Mouse (Mus musculus) thymus, adult 2 months (tissue): ENCODE results near the gene Sulf2. TPM values are rescaled to one million over a fixed set of nuclear protein-coding genes. Genes with fewer than 3 reads are reported as not detected.

ENCODE experiments used
- DNase-seq: peaks from one replicate; pipeline ENCODE4 v3.0.0; 2021
- H3K27ac ChIP-seq: fragments of 200-500 bp; 2 replicates; pipeline ENCODE4 v1.5.1; 2012; ENCODE audit warnings: low read length, control low read depth; ENCODE audit not compliant: control insufficient read depth, insufficient read depth
- H3K27me3 ChIP-seq: fragments of 200-500 bp; 2 replicates; pipeline ENCODE4 v1.6.1; 2012; ENCODE audit warnings: mild to moderate bottlenecking, low read length, moderate library complexity, mixed read lengths; ENCODE audit not compliant: control insufficient read depth, insufficient read depth
- H3K36me3 ChIP-seq: fragments of 200-500 bp; 2 replicates; pipeline ENCODE4 v1.6.1; 2012; ENCODE audit warnings: mild to moderate bottlenecking, low read length, moderate library complexity; ENCODE audit not compliant: control insufficient read depth, insufficient read depth
- H3K4me1 ChIP-seq: fragments of 200-500 bp; replicated peaks from 2 replicates; pipeline ENCODE4 v1.6.1; 2012; ENCODE audit warnings: low read length; ENCODE audit not compliant: control insufficient read depth, insufficient read depth
- H3K4me3 ChIP-seq: fragments of 200-500 bp; 2 replicates; pipeline ENCODE4 v1.5.1; 2012; ENCODE audit warnings: mild to moderate bottlenecking, low read length, control low read depth, moderate library complexity; ENCODE audit not compliant: control insufficient read depth, insufficient read depth
- CTCF ChIP-seq: fragments of 200-500 bp; IDR thresholded peaks from 2 replicates; pipeline ENCODE4 v1.5.1; 2012; ENCODE audit warnings: mild to moderate bottlenecking, control low read depth, low read length, moderate library complexity, borderline replicate concordance; ENCODE audit not compliant: control insufficient read depth, poor library complexity, insufficient read depth; ENCODE audit errors: extremely low read depth
- POLR2A ChIP-seq: fragments of 200-500 bp; IDR thresholded peaks from 2 replicates; pipeline ENCODE4 v1.6.1; 2012; ENCODE audit warnings: mild to moderate bottlenecking, low read length, control low read depth, moderate library complexity; ENCODE audit not compliant: control insufficient read depth, poor library complexity, insufficient read depth; ENCODE audit errors: extremely low read depth
- WGBS: fragments of 180-500 bp; shearing (Covaris S2); methylation state at CpG from one replicate; pipeline ENCODE4 v1.1.7; 2018; 5-methylcytosine and 5-hydroxymethylcytosine counted together
- polyA plus RNA-seq: library from polyadenylated mRNA; depleted of rRNA; stranded (reverse); fragments of >200 nt; gene quantifications from 2 replicates; pipeline ENCODE4 v1.2.3, GENCODE M21; 2012

The Sulf2 gene
- polyA plus RNA-seq, 1 experiment: 24.3 TPM

DNA sequence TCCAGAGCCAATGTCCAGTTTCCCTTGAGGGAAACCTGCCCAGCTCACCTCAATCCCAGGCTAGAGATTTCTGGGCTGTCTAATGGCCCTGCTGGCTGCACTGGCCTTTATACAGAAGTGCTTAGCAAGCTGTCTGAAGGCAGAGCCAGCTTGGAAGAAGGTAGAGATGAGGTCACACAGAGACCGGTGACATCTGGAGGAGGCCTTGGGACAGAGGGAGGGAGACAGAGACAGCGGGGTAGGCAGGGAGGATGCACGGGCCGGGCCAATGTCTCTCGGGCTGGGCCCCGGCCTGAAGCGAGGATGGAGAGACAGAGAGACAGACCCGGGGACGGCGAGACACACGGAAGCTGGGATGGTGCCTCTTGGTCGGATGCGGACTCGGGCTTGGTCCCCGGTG, 27.4 kb downstream of the Sulf2 start:
- TF ChIP-seq CTCF (no peak), POLR2A (no peak)
- Histone ChIP-seq H3K4me1 (peaks cover 13% of the 10 kb centered on the region), H3K4me3 (no peak overlapping the region), H3K27me3 (no peaks in the 10 kb centered on the region), H3K27ac (no peak overlapping the region), H3K36me3 (no peaks in the 10 kb centered on the region)
- 90% methylated on average over 15 of the region's 15 CpGs for WGBS
- DNase-seq: no peak

GRCm38 (mm10) chr2:166126343-166126742, 29.1 kb downstream of the Sulf2 start:
- 80% methylated on average over 11 of the region's 11 CpGs for WGBS

GRCm38 (mm10) chr2:166125492-166126252, 29.8 kb downstream of the Sulf2 start:
- peak; percentile 19 for DNase-seq
- WGBS: 6% methylated on average over 13 of the region's 13 CpGs
- Histone ChIP-seq H3K27ac (no peak overlapping the region), H3K4me1 (peaks cover 13% of the 10 kb centered on the region), H3K36me3 (no peaks in the 10 kb centered on the region), H3K4me3 (no peak overlapping the region), H3K27me3 (no peaks in the 10 kb centered on the region)
- no peak for TF ChIP-seq POLR2A
- no peak for TF ChIP-seq CTCF

More at GRCm38 (mm10) chr2:166126343-166126742, 29.1 kb downstream of the Sulf2 start:
- Histone ChIP-seq H3K27ac (no peak overlapping the region), H3K27me3 (no peaks in the 10 kb centered on the region), H3K4me3 (no peak overlapping the region), H3K36me3 (no peaks in the 10 kb centered on the region), H3K4me1 (peaks cover 13% of the 10 kb centered on the region)
- TF ChIP-seq CTCF: no peak
- TF ChIP-seq POLR2A: no peak
- no peak for DNase-seq

DNA sequence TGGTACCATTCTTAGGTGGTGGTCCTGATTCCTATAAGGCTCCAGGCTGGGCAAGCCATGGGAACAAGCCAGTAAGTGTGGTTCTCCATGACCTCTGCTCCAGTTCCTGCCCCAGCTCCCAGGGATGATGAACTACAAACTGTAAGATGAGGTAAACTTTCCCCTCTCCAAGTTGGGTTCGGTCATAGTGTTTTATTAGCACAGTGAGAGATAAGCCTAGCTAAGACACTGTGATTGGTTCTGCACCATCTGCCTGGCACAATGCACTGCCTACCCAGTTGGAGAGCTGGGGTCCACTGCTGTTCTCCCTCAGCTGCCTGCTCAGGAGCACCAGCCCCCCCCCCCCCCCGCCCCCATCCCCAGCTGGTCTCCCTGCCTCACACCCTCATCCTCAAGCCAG, 30.4 kb downstream of the Sulf2 start:
- 74% methylated on average over 1 of the region's 2 CpGs for WGBS
- Histone ChIP-seq H3K27me3 (no peaks in the 10 kb centered on the region), H3K4me1 (peaks cover 13% of the 10 kb centered on the region), H3K27ac (no peak overlapping the region), H3K36me3 (no peaks in the 10 kb centered on the region), H3K4me3 (no peak overlapping the region)
- TF ChIP-seq POLR2A (no peak), CTCF (no peak)
- no peak for DNase-seq

DNA sequence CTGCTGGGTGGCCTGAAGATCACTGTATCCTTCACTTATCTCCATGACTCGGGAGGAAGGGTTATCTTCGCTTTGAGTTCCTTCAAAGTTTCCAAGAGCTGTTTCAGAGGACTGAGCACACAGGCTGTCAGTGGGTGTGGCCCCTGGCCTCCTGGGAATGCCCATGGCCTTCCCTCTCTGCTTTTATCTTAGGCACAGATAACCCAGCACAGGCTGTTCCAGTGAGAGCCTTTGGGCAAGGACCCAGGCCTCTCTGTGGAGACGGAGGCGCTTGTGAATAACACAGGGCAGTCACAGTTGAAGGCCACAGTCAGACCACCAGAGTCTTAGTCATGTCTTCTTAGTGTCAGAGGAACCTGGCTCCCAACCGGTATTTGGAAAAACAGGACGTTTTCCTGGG, 32.7 kb downstream of the Sulf2 start:
- DNase-seq: no peak
- H3K27me3 ChIP-seq: no peaks in the 10 kb centered on the region
- H3K4me3 ChIP-seq: no peak overlapping the region
- H3K36me3 ChIP-seq: no peaks in the 10 kb centered on the region
- peaks cover 13% of the 10 kb centered on the region for H3K4me1 ChIP-seq
- H3K27ac ChIP-seq: no peak overlapping the region
- no peak for TF ChIP-seq POLR2A
- TF ChIP-seq CTCF: no peak
- WGBS: 95% methylated on average over 6 of the region's 6 CpGs

- WGBS: 90% methylated on average over 14 of the region's 14 CpGs
- Histone ChIP-seq H3K27me3 (no peaks in the 10 kb centered on the region), H3K4me1 (peaks cover 13% of the 10 kb centered on the region), H3K27ac (no peak overlapping the region), H3K36me3 (no peaks in the 10 kb centered on the region), H3K4me3 (no peak overlapping the region)
- TF ChIP-seq CTCF (no peak), POLR2A (no peak)
- DNase-seq: no peak
Observed at GRCm38 (mm10) chr2:166121681-166122355, 33.6 kb downstream of the Sulf2 start.
